Mouse (Mus musculus) left cerebral cortex, postnatal 4 days (tissue): ENCODE measurements at regions not wholly inside any gene's neighbourhood (a gene's known extent, or its start where the extent isn't known, plus 50 kb on each side); places are given as distances from the start of the nearest gene placed in this dataset.

Experiments
- DNase-seq: peaks from one replicate; pipeline ENCODE4 v3.0.0-alpha.2; 2022
- intact Hi-C: fragments of 180-260 bp; cut with DNase I; formaldehyde crosslinking; loops from one replicate; pipeline ENCODE4 v1.15.1; 2025

- no peak for DNase-seq
- intact Hi-C loops: loop anchor here (5.0 kb wide), 1 partner anchor 115 kb away; the partner anchor contains the start of genes 4931428L18Rik and Pih1d3
Observed at GRCm38 (mm10) chr1:31337087-31337486, 114.4 kb downstream of the Pih1d3 start.

- intact Hi-C loops: no loop called here
- DNase-seq: no peak
Observed at GRCm38 (mm10) chr1:31363971-31364370, 141.3 kb downstream of the Pih1d3 start.

- no peak for DNase-seq
- intact Hi-C loops: no loop called here
Observed at GRCm38 (mm10) chr1:31377324-31377723, 154.7 kb downstream of the Pih1d3 start.

GRCm38 (mm10) chr1:31379032-31379431 lies 156.4 kb downstream of the Pih1d3 start:
- intact Hi-C loops: no loop called here

GRCm38 (mm10) chr1:31380312-31380711 lies 157.7 kb downstream of the Pih1d3 start:
- intact Hi-C loops: no loop called here
- DNase-seq: no peak

More at GRCm38 (mm10) chr1:31379032-31379431, 156.4 kb downstream of the Pih1d3 start:
- no peak for DNase-seq

GRCm38 (mm10) chr1:31382192-31382591 lies 159.6 kb downstream of the Pih1d3 start:
- no peak for DNase-seq
- intact Hi-C loops: no loop called here
